Mouse (Mus musculus): ENCODE measurements around the gene Dolk.

GRCm38 (mm10) chr2:30316955-30317354, 30.8 kb upstream of the Dolk start:
- TF ChIP-seq CTCF (IDR thresholded peaks at IDR 0.05; ENCODE audit: low read depth) (no peak), EP300 (optimal IDR thresholded peaks at IDR 0.05) (no peak)
